ENCODE assay signal across 16 mouse cellular contexts in the genomic region with DNA sequence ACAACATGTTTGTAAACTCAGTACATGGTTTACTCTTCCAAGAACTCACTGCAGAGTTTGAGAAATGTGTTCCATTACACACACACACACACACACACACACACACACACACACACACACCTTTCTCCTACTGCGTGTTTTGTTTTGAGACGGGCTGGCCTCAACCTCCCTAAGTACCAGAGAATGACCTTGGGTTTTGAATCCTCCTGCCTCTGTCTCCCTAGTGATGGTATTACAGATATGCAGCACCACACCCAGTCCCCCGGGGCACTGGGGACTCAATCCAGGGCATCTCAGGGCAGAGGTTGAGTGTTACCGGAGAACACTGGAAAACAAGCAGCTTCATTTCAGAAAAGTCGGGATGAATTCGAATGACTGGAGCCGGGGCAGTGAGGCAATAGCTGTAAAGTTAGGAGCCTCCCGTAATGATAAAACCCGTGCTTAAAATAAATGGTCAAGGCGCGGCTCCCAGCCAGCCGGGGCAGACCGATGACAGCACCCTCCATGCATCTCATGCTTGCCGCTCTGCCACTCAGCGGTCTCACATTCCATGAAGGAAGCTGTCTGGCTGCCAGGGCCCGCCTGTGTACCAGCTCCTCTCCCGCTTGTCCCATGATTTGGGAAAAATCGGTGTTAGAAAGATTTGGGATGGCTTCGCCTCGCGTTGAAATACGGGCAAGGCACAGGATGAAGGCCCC. TPM values are rescaled to one million over a fixed set of nuclear protein-coding genes. Genes with fewer than 3 reads are reported as not detected.
A peak's percentile ranks its signal among the peaks of the same experiment; 100 is the strongest.
DNase-seq lines count a peak whose midpoint lies in the region; ATAC-seq lines count a peak whose summit lies in the region.
"Had no signal": no experiment of that assay in that cellular context is flagged by ENCODE, and none has a peak within 500 bp of the region (broad histone marks: within the 10 kb centered on the region; RNA-seq: fewer than 3 reads in every experiment).

No protein-coding gene starts in this region.

- H3K4me1 ChIP-seq in heart, embryonic 15.5 days (replicated peaks), result peaks cover 45% of the 10 kb centered on the region
- H3K4me1 ChIP-seq in liver, embryonic 12.5 days, result peaks cover 25% of the 10 kb centered on the region
- peaks cover 14% of the 10 kb centered on the region for H3K4me1 ChIP-seq in midbrain, embryonic 16.5 days (ENCODE audit: control insufficient read depth, insufficient read depth, low read length)

- H3K4me2 ChIP-seq in heart, embryonic 15.5 days, result peak overlapping the region; percentile 48
- H3K4me2 ChIP-seq in liver, embryonic 12.5 days, result no peak overlapping the region
- H3K4me2 ChIP-seq in midbrain, embryonic 16.5 days (ENCODE audit: low read length), result no peak overlapping the region

- no peak overlapping the region for H3K4me3 ChIP-seq in heart, embryonic 15.5 days
- H3K4me3 ChIP-seq in liver, embryonic 12.5 days, result no peak overlapping the region
- H3K4me3 ChIP-seq in midbrain, embryonic 16.5 days (ENCODE audit: low read depth, low read length), result no peak overlapping the region
- H3K4me3 ChIP-seq: embryonic facial prominence, embryonic 10.5 days; left cerebral cortex, adult 2 months had no signal

- H3K9ac ChIP-seq in heart, embryonic 15.5 days, result no peak overlapping the region
- H3K9ac ChIP-seq in liver, embryonic 12.5 days, result no peak overlapping the region
- H3K9ac ChIP-seq in midbrain, embryonic 16.5 days (ENCODE audit: low read depth, low read length), result no peak overlapping the region; the same call in 1 of the 2 replicates

- peak; percentile 79 for DNase-seq in R1 (ENCODE audit: low read depth, low spot score)
- DNase-seq in heart, adult 11 months, result peak; percentile 98
- peak; percentile 88 for DNase-seq in skeletal muscle tissue, adult 2 months (ENCODE audit: low read depth, low spot score)
- DNase-seq in left cerebral cortex, adult 18-20 months (ENCODE audit: low spot score in 2 of 2), result no peak
- DNase-seq: adrenal gland, postnatal 10 days; cerebellum, adult 9-11 months; kidney, adult 2 months; kidney, postnatal 36 days; right cerebral cortex, postnatal 25 days; thymus, adult 18-20 months had no signal

- no peaks in the 10 kb centered on the region for H3K36me3 ChIP-seq in heart, embryonic 15.5 days
- no peaks in the 10 kb centered on the region for H3K36me3 ChIP-seq in liver, embryonic 12.5 days
- H3K36me3 ChIP-seq in midbrain, embryonic 16.5 days (ENCODE audit: control insufficient read depth, insufficient read depth, low read length), result no peaks in the 10 kb centered on the region
- H3K36me3 ChIP-seq: embryonic facial prominence, embryonic 10.5 days had no signal

- peak overlapping the region; percentile 95 for H3K27ac ChIP-seq in heart, embryonic 15.5 days
- no peak overlapping the region for H3K27ac ChIP-seq in liver, embryonic 12.5 days
- no peak overlapping the region for H3K27ac ChIP-seq in midbrain, embryonic 16.5 days (ENCODE audit: low read length)
- H3K27ac ChIP-seq: embryonic facial prominence, embryonic 10.5 days; left cerebral cortex, adult 2 months had no signal

- no peaks in the 10 kb centered on the region for H3K27me3 ChIP-seq in heart, embryonic 15.5 days
- H3K27me3 ChIP-seq in liver, embryonic 12.5 days (replicated peaks), result no peaks in the 10 kb centered on the region
- peaks cover 3% of the 10 kb centered on the region; the same call in 1 of the 2 replicates for H3K27me3 ChIP-seq in midbrain, embryonic 16.5 days (ENCODE audit: control insufficient read depth, insufficient read depth, low read depth, low read length)

- ATAC-seq in heart, embryonic 15.5 days (replicated peaks; ENCODE audit: insufficient number of reproducible peaks, insufficient read depth, low FRiP score, low read depth), result peak; percentile 53
- no peak for ATAC-seq in liver, embryonic 12.5 days
- ATAC-seq in midbrain, embryonic 16.5 days, result no peak
- ATAC-seq: hindbrain, embryonic 16.5 days had no signal

- H3K9me3 ChIP-seq in heart, embryonic 15.5 days (replicated peaks), result no peaks in the 10 kb centered on the region
- H3K9me3 ChIP-seq in liver, embryonic 12.5 days (replicated peaks), result no peaks in the 10 kb centered on the region
- no peaks in the 10 kb centered on the region for H3K9me3 ChIP-seq in midbrain, embryonic 16.5 days (replicated peaks; ENCODE audit: control insufficient read depth, low read length, poor library complexity, severe bottlenecking)
- H3K9me3 ChIP-seq: embryonic facial prominence, embryonic 10.5 days had no signal

- 29% methylated on average over 22 of the region's 22 CpGs for WGBS in heart, embryonic 15.5 days
- 79% methylated on average over 22 of the region's 22 CpGs for WGBS in liver, embryonic 12.5 days (ENCODE audit: insufficient replicate concordance)
- WGBS in midbrain, embryonic 16.5 days, result 73% methylated on average over 22 of the region's 22 CpGs

RNA-seq across cellular contexts. Expression of gene Smyd2, which starts 1.9 kb away (rescaled TPM):
- 208 and 210 TPM in 2 replicates for polyA plus RNA-seq in heart, embryonic 15.5 days (2015; fragmentation: Nextera tagmentation; extraction: Ambion mirVana)
- 49.0 and 53.4 TPM in 2 replicates for polyA plus RNA-seq in liver, embryonic 12.5 days (2016; fragmentation: Nextera tagmentation; extraction: Ambion mirVana)
- total RNA-seq in left cerebral cortex, adult 18-20 months (2021), result 100 to 1,000 TPM in 1 of 2 experiments, 10 to 100 TPM in 1; 88.4 to 113 TPM
- 77.0 and 78.7 TPM in 2 replicates for polyA plus RNA-seq in midbrain, embryonic 16.5 days (2015; fragmentation: Nextera tagmentation; extraction: Ambion mirVana)

Comparison
In these comparisons a context has a peak if more than half of its experiments do, and no peak if none do; other contexts are left out.
1. DNase-seq: peak in R1 (single experiment), heart, adult 11 months (single experiment) and skeletal muscle tissue, adult 2 months (single experiment); none in left cerebral cortex, adult 18-20 months (0 of 2).